17 mouse cellular contexts compared by ENCODE assay signal in genomic region chr9:94620846-94621245, GRCm38 (mm10). TPM values are rescaled to one million over a fixed set of nuclear protein-coding genes. Genes with fewer than 3 reads are reported as not detected.
A peak's percentile ranks its signal among the peaks of the same experiment; 100 is the strongest.
DNase-seq lines count a peak whose midpoint lies in the region; ATAC-seq and TF ChIP-seq lines count a peak whose summit lies in the region.
"Had no signal": no experiment of that assay in that cellular context is flagged by ENCODE, and none has a peak within 500 bp of the region (broad histone marks: within the 10 kb centered on the region; RNA-seq: fewer than 3 reads in every experiment).

No protein-coding gene starts in this region.

- no peak overlapping the region for H3K4me3 ChIP-seq in embryonic facial prominence, embryonic 14.5 days (ENCODE audit: low read depth, low read length)
- no peak overlapping the region for H3K4me3 ChIP-seq in embryonic facial prominence, embryonic 10.5 days
- no peak overlapping the region for H3K4me3 ChIP-seq in forebrain, embryonic 15.5 days
- H3K4me3 ChIP-seq in intestine, postnatal 0 days (ENCODE audit: low read depth, low read length), result no peak overlapping the region
- H3K4me3 ChIP-seq: embryonic facial prominence, embryonic 15.5 days; stomach, embryonic 15.5 days had no signal

- H3K36me3 ChIP-seq in embryonic facial prominence, embryonic 14.5 days (ENCODE audit: control insufficient read depth, insufficient read depth, low read length), result no peaks in the 10 kb centered on the region
- H3K36me3 ChIP-seq in embryonic facial prominence, embryonic 10.5 days (replicated peaks), result no peaks in the 10 kb centered on the region
- no peaks in the 10 kb centered on the region for H3K36me3 ChIP-seq in forebrain, embryonic 15.5 days
- no peaks in the 10 kb centered on the region for H3K36me3 ChIP-seq in intestine, postnatal 0 days (ENCODE audit: control insufficient read depth, insufficient read depth)
- H3K36me3 ChIP-seq: embryonic facial prominence, embryonic 15.5 days; stomach, embryonic 15.5 days had no signal

- no peaks in the 10 kb centered on the region for H3K27me3 ChIP-seq in embryonic facial prominence, embryonic 14.5 days (replicated peaks; ENCODE audit: control insufficient read depth, insufficient read depth, low read length)
- no peaks in the 10 kb centered on the region for H3K27me3 ChIP-seq in embryonic facial prominence, embryonic 10.5 days (replicated peaks; ENCODE audit: low read depth, poor library complexity, severe bottlenecking)
- no peaks in the 10 kb centered on the region for H3K27me3 ChIP-seq in forebrain, embryonic 15.5 days
- no peaks in the 10 kb centered on the region for H3K27me3 ChIP-seq in intestine, postnatal 0 days (replicated peaks; ENCODE audit: control insufficient read depth, insufficient read depth, low read length)
- H3K27me3 ChIP-seq: embryonic facial prominence, embryonic 15.5 days; stomach, embryonic 15.5 days had no signal

- 0 out of 2 replicates have a peak, but pooled peaks have one; percentile 58 for ATAC-seq in embryonic facial prominence, embryonic 14.5 days (ENCODE audit: low read depth)
- peak; percentile 77 for ATAC-seq in forebrain, embryonic 15.5 days (replicated peaks)
- no peak for ATAC-seq in intestine, postnatal 0 days

- H3K4me1 ChIP-seq in embryonic facial prominence, embryonic 14.5 days (ENCODE audit: control insufficient read depth, insufficient read depth, low read length), result no peaks in the 10 kb centered on the region
- peaks cover 6% of the 10 kb centered on the region for H3K4me1 ChIP-seq in embryonic facial prominence, embryonic 10.5 days
- H3K4me1 ChIP-seq in forebrain, embryonic 15.5 days, result no peaks in the 10 kb centered on the region
- no peaks in the 10 kb centered on the region for H3K4me1 ChIP-seq in intestine, postnatal 0 days (replicated peaks; ENCODE audit: control insufficient read depth, insufficient read depth, low read length)
- H3K4me1 ChIP-seq: embryonic facial prominence, embryonic 15.5 days; stomach, embryonic 15.5 days had no signal

- no peak overlapping the region for H3K27ac ChIP-seq in embryonic facial prominence, embryonic 14.5 days (replicated peaks; ENCODE audit: low read depth, low read length)
- no peak overlapping the region for H3K27ac ChIP-seq in embryonic facial prominence, embryonic 10.5 days (replicated peaks)
- peak overlapping the region; percentile 13; the same call in 1 of the 2 replicates for H3K27ac ChIP-seq in forebrain, embryonic 15.5 days (replicated peaks)
- H3K27ac ChIP-seq in intestine, postnatal 0 days (ENCODE audit: low read depth, low read length), result no peak overlapping the region
- H3K27ac ChIP-seq: embryonic facial prominence, embryonic 15.5 days; macrophage; stomach, embryonic 15.5 days had no signal

- TF ChIP-seq CTCF in intestine, postnatal 0 days (IDR thresholded peaks at IDR 0.05; ENCODE audit: low read depth), result no peak

- 72% methylated on average over 10 of the region's 10 CpGs for WGBS in embryonic facial prominence, embryonic 14.5 days
- WGBS in embryonic facial prominence, embryonic 10.5 days, result 84% methylated on average over 10 of the region's 10 CpGs
- WGBS in forebrain, embryonic 15.5 days, result 61% methylated on average over 10 of the region's 10 CpGs
- WGBS in intestine, postnatal 0 days, result 90% methylated on average over 10 of the region's 10 CpGs

- DNase-seq in embryonic facial prominence, embryonic 14.5 days (ENCODE audit: low spot score), result peak; percentile 22
- DNase-seq in embryonic facial prominence, embryonic 10.5 days (ENCODE audit: low spot score), result no peak
- DNase-seq in CD4-positive helper T cell, adult 2 months (ENCODE audit: low read depth, low spot score), result peak; percentile 78
- DNase-seq in thymus, postnatal 0 days (ENCODE audit: low spot score), result peak; percentile 60
- no peak for DNase-seq in urinary bladder, postnatal 36 days (ENCODE audit: low spot score in 2 of 2)
- DNase-seq in kidney, postnatal 25 days, result no peak
- DNase-seq: cerebellum, adult 11-12 months; layer of hippocampus, postnatal 36 days; left cerebral cortex, postnatal 4 days; lung, embryonic 14.5 days; spleen, adult 18-20 months had no signal

- no peaks in the 10 kb centered on the region for H3K9me3 ChIP-seq in embryonic facial prominence, embryonic 14.5 days (ENCODE audit: control insufficient read depth, low read length)
- H3K9me3 ChIP-seq in embryonic facial prominence, embryonic 10.5 days, result no peaks in the 10 kb centered on the region
- no peaks in the 10 kb centered on the region for H3K9me3 ChIP-seq in forebrain, embryonic 15.5 days
- H3K9me3 ChIP-seq in intestine, postnatal 0 days (ENCODE audit: control insufficient read depth), result no peaks in the 10 kb centered on the region
- H3K9me3 ChIP-seq: embryonic facial prominence, embryonic 15.5 days; stomach, embryonic 15.5 days had no signal

- H3K9ac ChIP-seq in embryonic facial prominence, embryonic 14.5 days (ENCODE audit: low read depth, low read length), result no peak overlapping the region
- no peak overlapping the region for H3K9ac ChIP-seq in forebrain, embryonic 15.5 days (replicated peaks)
- no peak overlapping the region for H3K9ac ChIP-seq in intestine, postnatal 0 days (ENCODE audit: low read depth, low read length)
- H3K9ac ChIP-seq: embryonic facial prominence, embryonic 15.5 days; lung, embryonic 14.5 days; stomach, embryonic 15.5 days had no signal

- no peak overlapping the region for H3K4me2 ChIP-seq in embryonic facial prominence, embryonic 14.5 days (ENCODE audit: low read depth, low read length)
- H3K4me2 ChIP-seq in forebrain, embryonic 15.5 days (replicated peaks), result no peak overlapping the region
- H3K4me2 ChIP-seq in intestine, postnatal 0 days (replicated peaks; ENCODE audit: low read depth), result no peak overlapping the region
- H3K4me2 ChIP-seq: embryonic facial prominence, embryonic 15.5 days; liver, embryonic 11.5 days; lung, embryonic 14.5 days; stomach, embryonic 15.5 days had no signal

RNA-seq across cellular contexts. Expression of gene Slc9a9, which starts 48.9 kb away (rescaled TPM):
- 6.5 and 8.0 TPM in 2 replicates for polyA plus RNA-seq in embryonic facial prominence, embryonic 14.5 days (2014; fragmentation: Nextera tagmentation; extraction: Ambion mirVana)
- 2.0 and 2.6 TPM in 2 replicates for polyA plus RNA-seq in embryonic facial prominence, embryonic 10.5 days (2016; fragmentation: Nextera tagmentation; extraction: Ambion mirVana)
- polyA plus RNA-seq in forebrain, embryonic 15.5 days (2015; fragmentation: Nextera tagmentation; extraction: Ambion mirVana), result 2.5 and 3.0 TPM in 2 replicates
- polyA plus RNA-seq in thymus, postnatal 0 days (2015; fragmentation: Nextera tagmentation; extraction: Ambion mirVana), result 40.5 and 44.5 TPM in 2 replicates
- 1.0 and 1.2 TPM in 2 replicates for polyA plus RNA-seq in intestine, postnatal 0 days (2015; fragmentation: Nextera tagmentation; extraction: Ambion mirVana)

Comparison
In these comparisons a context has a peak if more than half of its experiments do, and no peak if none do; other contexts are left out.
1. DNase-seq: peak in embryonic facial prominence, embryonic 14.5 days (single experiment), CD4-positive helper T cell, adult 2 months (single experiment) and thymus, postnatal 0 days (single experiment); none in embryonic facial prominence, embryonic 10.5 days (single experiment), urinary bladder, postnatal 36 days (0 of 2) and kidney, postnatal 25 days (0 of 2).